Mouse (Mus musculus): ENCODE data around the gene Tbp. TPM values are rescaled to one million over a fixed set of nuclear protein-coding genes. Genes with fewer than 3 reads are reported as not detected.

Tbp gene
- total and polyA plus RNA-seq, 3 experiments: 9.6 to 20.4 (median 10.9) TPM

DNA sequence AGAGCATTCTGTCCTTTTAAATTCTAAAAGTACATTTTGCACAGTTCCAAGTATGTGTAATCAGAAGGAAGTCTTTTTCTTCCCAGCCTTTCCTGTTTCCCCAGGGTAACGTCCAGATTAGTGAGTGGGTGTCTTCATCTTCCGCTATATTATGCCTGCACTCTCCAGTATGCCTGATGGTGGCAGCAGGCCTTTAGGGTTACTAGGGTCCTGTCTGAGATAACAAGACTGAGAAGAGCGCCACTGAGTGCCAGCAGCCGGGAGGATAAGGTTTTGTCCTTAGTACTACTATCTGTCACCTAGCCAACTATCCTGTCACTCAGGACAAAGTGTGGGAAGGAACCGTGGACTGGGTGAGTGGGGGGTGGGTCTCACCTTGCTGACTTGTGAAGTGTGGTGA is 18.1 kb downstream of the Tbp start:
- DNase-seq: no peak
- Histone ChIP-seq H3K36me3 (ENCODE audit: control insufficient read depth, insufficient read depth, low read length) (peaks cover 9% of the 10 kb centered on the region), H3K4me1 (ENCODE audit: control insufficient read depth, insufficient read depth, low read length) (no peaks in the 10 kb centered on the region), H3K4me3 (no peak overlapping the region), H3K27ac (no peak overlapping the region), H3K9ac (ENCODE audit: low read depth, low read length) (no peak overlapping the region), H3K27me3 (ENCODE audit: control insufficient read depth, insufficient read depth, low read length) (no peaks in the 10 kb centered on the region), H3K79me2 (replicated peaks; ENCODE audit: control insufficient read depth, insufficient read depth, low read length) (no peaks in the 10 kb centered on the region)
- whole genome bisulfite sequencing: 25% methylated on average over 5 of the region's 5 CpGs
- TF ChIP-seq POLR2A (IDR thresholded peaks at IDR 0.05; ENCODE audit: insufficient read depth, low read depth, low read length) (no peak), CTCF (IDR thresholded peaks at IDR 0.05) (no peak), EP300 (IDR thresholded peaks at IDR 0.05; ENCODE audit: insufficient read depth, low read depth, low read length) (no peak)
- intact Hi-C loops (cut with DNase I): no loop called here

DNA sequence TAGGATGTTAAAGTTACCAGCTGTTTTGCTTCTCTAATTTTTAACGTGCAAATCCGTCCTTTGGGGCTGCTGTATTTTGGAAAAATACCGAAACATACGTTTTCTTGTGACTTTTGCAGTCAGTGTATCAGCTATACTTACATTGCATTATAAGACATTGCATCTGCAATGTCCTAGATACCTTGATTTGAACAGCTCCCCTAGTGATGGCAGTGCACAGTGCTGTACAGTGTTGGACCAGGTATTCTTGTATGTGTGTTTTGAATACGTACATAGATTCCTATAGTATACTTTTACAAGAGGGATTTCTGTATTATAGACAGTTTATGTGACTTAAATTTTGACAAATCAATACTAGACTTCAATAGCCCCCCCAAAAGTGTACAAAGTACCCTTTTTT is 18.5 kb downstream of the Tbp start:
- TF ChIP-seq CTCF (IDR thresholded peaks at IDR 0.05) (no peak), EP300 (IDR thresholded peaks at IDR 0.05; ENCODE audit: insufficient read depth, low read depth, low read length) (no peak), POLR2A (IDR thresholded peaks at IDR 0.05; ENCODE audit: insufficient read depth, low read depth, low read length) (no peak)
- Histone ChIP-seq H3K36me3 (ENCODE audit: control insufficient read depth, insufficient read depth, low read length) (peaks cover 9% of the 10 kb centered on the region), H3K27me3 (ENCODE audit: control insufficient read depth, insufficient read depth, low read length) (no peaks in the 10 kb centered on the region), H3K4me1 (ENCODE audit: control insufficient read depth, insufficient read depth, low read length) (no peaks in the 10 kb centered on the region), H3K79me2 (replicated peaks; ENCODE audit: control insufficient read depth, insufficient read depth, low read length) (no peaks in the 10 kb centered on the region), H3K4me3 (no peak overlapping the region), H3K27ac (no peak overlapping the region), H3K9ac (ENCODE audit: low read depth, low read length) (no peak overlapping the region)
- intact Hi-C loops (cut with DNase I): no loop called here
- no peak for DNase-seq
- WGBS: 83% methylated on average over 5 of the region's 5 CpGs

DNA sequence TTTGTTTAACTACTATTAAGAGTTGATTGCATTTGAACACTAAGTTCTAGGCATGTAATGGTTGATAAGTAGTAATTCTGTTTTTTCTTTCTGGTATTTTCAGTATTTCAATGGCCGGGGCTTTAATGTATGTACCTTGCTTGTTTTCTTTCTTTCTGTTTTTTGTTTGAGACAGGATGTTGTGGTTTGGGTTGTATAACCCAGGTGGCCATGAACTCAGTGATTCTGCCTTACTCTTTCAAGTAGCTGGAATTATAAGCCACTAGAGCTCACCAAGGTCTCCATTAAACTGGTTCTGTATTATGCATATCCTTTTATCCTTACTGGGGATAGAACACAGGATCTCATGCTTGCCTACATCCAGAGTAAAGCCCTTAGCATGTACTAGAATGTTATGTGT is 19.1 kb downstream of the Tbp start:
- Histone ChIP-seq H3K27me3 (ENCODE audit: control insufficient read depth, insufficient read depth, low read length) (no peaks in the 10 kb centered on the region), H3K4me3 (no peak overlapping the region), H3K36me3 (ENCODE audit: control insufficient read depth, insufficient read depth, low read length) (peaks cover 9% of the 10 kb centered on the region), H3K9ac (ENCODE audit: low read depth, low read length) (no peak overlapping the region), H3K27ac (no peak overlapping the region), H3K4me1 (ENCODE audit: control insufficient read depth, insufficient read depth, low read length) (no peaks in the 10 kb centered on the region), H3K79me2 (replicated peaks; ENCODE audit: control insufficient read depth, insufficient read depth, low read length) (no peaks in the 10 kb centered on the region)
- TF ChIP-seq POLR2A (IDR thresholded peaks at IDR 0.05; ENCODE audit: insufficient read depth, low read depth, low read length) (no peak), CTCF (IDR thresholded peaks at IDR 0.05) (no peak), EP300 (IDR thresholded peaks at IDR 0.05; ENCODE audit: insufficient read depth, low read depth, low read length) (no peak)
- 97% methylated on average over 1 of the region's 1 CpGs for WGBS
- intact Hi-C loops (cut with DNase I): no loop called here
- no peak for DNase-seq

GRCm38 (mm10) chr17:15526304-15526703 is 26.6 kb downstream of the Tbp start:
- no peak overlapping the region; the same call in 1 of the 2 replicates for H3K27ac ChIP-seq
- intact Hi-C loops (cut with DNase I): loop anchor here (2.0 kb wide), 1 partner anchor 38 kb away; the partner anchor contains the start of gene Prdm9

GRCm38 (mm10) chr17:15526986-15527810 is 27.5 kb downstream of the Tbp start, which contains the start of gene Pdcd2:
Gene Pdcd2 (minus strand): TSS chr17:15527301.
- Histone ChIP-seq H3K27me3 (ENCODE audit: control insufficient read depth, insufficient read depth, low read length) (no peaks in the 10 kb centered on the region), H3K27ac (peak within 1 kb of the TSS; percentile 88), H3K4me3 (peak within 1 kb of the TSS; percentile 65), H3K79me2 (replicated peaks; ENCODE audit: control insufficient read depth, insufficient read depth, low read length) (no peaks in the 10 kb centered on the region), H3K36me3 (ENCODE audit: control insufficient read depth, insufficient read depth, low read length) (peaks cover 5% of the 10 kb centered on the region), H3K9ac (ENCODE audit: low read depth, low read length) (peak within 1 kb of the TSS; percentile 74), H3K4me1 (ENCODE audit: control insufficient read depth, insufficient read depth, low read length) (peaks cover 4% of the 10 kb centered on the region)
- peak; percentile 96 for DNase-seq
- TF ChIP-seq POLR2A (IDR thresholded peaks at IDR 0.05; ENCODE audit: insufficient read depth, low read depth, low read length) (peak; percentile 87), CTCF (IDR thresholded peaks at IDR 0.05) (peak; percentile 59), EP300 (IDR thresholded peaks at IDR 0.05; ENCODE audit: insufficient read depth, low read depth, low read length) (peak; percentile 68; the same call in 1 of the 2 replicates)
- intact Hi-C loops (cut with DNase I): loop anchor here (1.0 to 2.0 kb wide), 2 partner anchors 29 to 38 kb away; partner anchors contain the start of gene Prdm9
- WGBS: under 1% methylated on average over 55 of the region's 55 CpGs

More at GRCm38 (mm10) chr17:15526304-15526703, 26.6 kb downstream of the Tbp start:
- TF ChIP-seq EP300 (IDR thresholded peaks at IDR 0.05; ENCODE audit: insufficient read depth, low read depth, low read length): no peak
- no peak for TF ChIP-seq POLR2A (IDR thresholded peaks at IDR 0.05; ENCODE audit: insufficient read depth, low read depth, low read length)
- TF ChIP-seq CTCF (IDR thresholded peaks at IDR 0.05): no peak
- H3K4me1 ChIP-seq (ENCODE audit: control insufficient read depth, insufficient read depth, low read length): peaks cover 4% of the 10 kb centered on the region
- no peaks in the 10 kb centered on the region for H3K79me2 ChIP-seq (replicated peaks; ENCODE audit: control insufficient read depth, insufficient read depth, low read length)
- H3K27me3 ChIP-seq (ENCODE audit: control insufficient read depth, insufficient read depth, low read length): no peaks in the 10 kb centered on the region
- DNase-seq: no peak
- 33% methylated on average over 10 of the region's 10 CpGs for WGBS
- peaks cover 8% of the 10 kb centered on the region for H3K36me3 ChIP-seq (ENCODE audit: control insufficient read depth, insufficient read depth, low read length)
- peak overlapping the region; percentile 65 for H3K4me3 ChIP-seq
- no peak overlapping the region for H3K9ac ChIP-seq (ENCODE audit: low read depth, low read length)

GRCm38 (mm10) chr17:15527811-15528136 is 28.1 kb downstream of the Tbp start:
- DNase-seq: no peak
- Histone ChIP-seq H3K79me2 (replicated peaks; ENCODE audit: control insufficient read depth, insufficient read depth, low read length) (no peaks in the 10 kb centered on the region), H3K4me3 (peak overlapping the region; percentile 65), H3K36me3 (ENCODE audit: control insufficient read depth, insufficient read depth, low read length) (peaks cover 2% of the 10 kb centered on the region), H3K4me1 (ENCODE audit: control insufficient read depth, insufficient read depth, low read length) (peaks cover 4% of the 10 kb centered on the region), H3K27me3 (ENCODE audit: control insufficient read depth, insufficient read depth, low read length) (no peaks in the 10 kb centered on the region), H3K9ac (ENCODE audit: low read depth, low read length) (no peak overlapping the region), H3K27ac (peak overlapping the region; percentile 88)
- no peak for TF ChIP-seq EP300 (IDR thresholded peaks at IDR 0.05; ENCODE audit: insufficient read depth, low read depth, low read length)
- intact Hi-C loops (cut with DNase I): loop anchor here (1.0 to 2.0 kb wide), 2 partner anchors 29 to 37 kb away; partner anchors contain the start of gene Prdm9
- 38% methylated on average over 3 of the region's 3 CpGs for WGBS

Measured in heart, adult 2 months (tissue).